Mouse (Mus musculus): Measurements from ENCODE around the gene Lmo7. TPM values are rescaled to one million over a fixed set of nuclear protein-coding genes. Genes with fewer than 3 reads are reported as not detected.

Gene Lmo7
- polyA plus RNA-seq, 1 experiment from 2014 or later, result 29.1 TPM

DNA sequence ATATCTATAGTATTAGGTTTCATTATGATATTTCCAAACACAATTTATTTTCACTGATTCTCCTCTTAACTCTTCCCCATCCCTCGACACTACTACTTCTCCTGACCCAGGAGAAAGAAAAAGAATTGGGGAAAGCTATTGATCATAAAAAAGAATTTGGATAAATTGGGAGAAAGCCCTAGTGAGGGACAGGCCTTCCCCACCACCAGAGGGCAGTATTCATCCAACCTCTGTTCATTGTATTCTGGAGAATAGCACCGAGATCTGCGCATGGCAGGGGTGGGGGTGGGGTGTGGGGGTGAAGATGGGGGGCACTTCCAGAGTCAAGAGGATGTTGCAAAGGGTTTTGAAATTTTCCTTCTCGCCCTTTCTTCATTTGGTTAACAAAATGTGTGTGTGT, 44.9 kb downstream of the Lmo7 start:
- no peaks in the 10 kb centered on the region for H3K9me3 ChIP-seq (replicated peaks; ENCODE audit: control insufficient read depth, low read length)

DNA sequence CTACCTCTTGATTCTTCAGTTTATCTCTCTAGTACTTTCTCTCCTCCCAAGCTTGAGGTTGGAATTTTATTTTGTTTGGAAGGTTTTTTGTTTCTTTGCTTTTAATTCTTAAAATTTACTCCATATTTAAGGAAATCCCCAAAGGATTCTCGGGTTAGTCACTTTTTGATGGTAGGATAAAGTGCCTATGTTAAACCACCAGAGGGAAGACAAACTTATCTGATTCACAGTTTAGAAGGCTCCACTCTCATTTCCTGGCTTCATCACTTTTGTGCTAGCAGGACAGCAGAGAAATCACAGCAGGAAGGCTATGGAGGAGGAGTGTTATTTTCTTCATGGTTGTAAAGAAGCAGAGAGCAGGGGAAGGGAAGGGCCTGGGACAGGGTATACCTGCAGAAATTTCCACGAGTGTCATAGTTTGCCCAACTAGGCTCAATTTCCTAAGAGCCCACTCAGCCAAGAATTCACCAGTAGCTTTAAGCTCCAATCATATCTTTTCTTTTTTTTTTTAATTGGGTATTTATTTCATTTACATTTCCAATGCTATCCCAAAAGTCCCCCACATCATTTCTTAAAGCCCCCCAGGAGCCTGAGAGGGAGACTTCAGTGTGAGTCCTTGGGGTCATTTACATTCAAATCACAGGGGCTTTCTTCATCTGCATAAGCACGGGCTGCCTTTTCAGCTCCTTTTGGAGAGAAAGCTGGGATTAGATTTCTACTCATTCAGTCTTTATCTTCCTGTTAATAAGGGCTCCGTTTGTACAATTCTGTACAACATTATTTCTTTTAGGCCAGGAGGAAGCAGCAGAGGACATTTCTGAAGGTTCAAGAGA, 46.8 kb downstream of the Lmo7 start:
- WGBS, result 34% methylated on average over 4 of the region's 4 CpGs

More for the DNA sequence above, 44.9 kb downstream of the Lmo7 start:
- Histone ChIP-seq H3K36me3 (ENCODE audit: control insufficient read depth, insufficient read depth, low read length) (no peaks in the 10 kb centered on the region), H3K4me2 (ENCODE audit: low read depth, low read length) (no peak overlapping the region), H3K27me3 (ENCODE audit: control insufficient read depth, insufficient read depth, low read length) (no peaks in the 10 kb centered on the region), H3K4me3 (replicated peaks; ENCODE audit: low read length) (no peak overlapping the region), H3K9ac (ENCODE audit: low read length) (no peak overlapping the region), H3K4me1 (ENCODE audit: control insufficient read depth, insufficient read depth, low read length) (no peaks in the 10 kb centered on the region), H3K27ac (ENCODE audit: low read length) (no peak overlapping the region)
- 53% methylated on average over 4 of the region's 4 CpGs for WGBS
- ATAC-seq (ENCODE audit: insufficient read depth, low FRiP score), result no peak

DNA sequence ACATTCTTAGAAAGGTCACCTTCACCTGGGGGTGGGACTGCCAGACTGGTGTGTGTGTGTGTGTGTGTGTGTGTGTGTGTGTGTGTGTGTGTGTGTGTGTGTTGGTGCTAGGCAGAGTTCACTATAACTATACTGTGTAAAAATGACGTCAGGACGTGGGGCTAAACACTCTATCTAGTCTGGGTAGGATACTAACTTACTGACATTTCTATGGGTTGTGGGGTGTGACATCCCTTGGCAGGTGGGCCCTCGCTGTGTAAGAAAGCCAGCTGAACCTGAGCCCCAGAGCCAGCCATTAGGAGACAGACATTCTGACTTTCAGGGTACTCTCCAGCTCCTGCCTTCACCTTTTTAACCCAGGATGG, 47.4 kb downstream of the Lmo7 start:
- 53% methylated on average over 3 of the region's 3 CpGs for WGBS
- H3K27ac ChIP-seq (ENCODE audit: low read length), result no peak overlapping the region
- H3K4me1 ChIP-seq (ENCODE audit: control insufficient read depth, insufficient read depth, low read length), result no peaks in the 10 kb centered on the region
- no peak for ATAC-seq (ENCODE audit: insufficient read depth, low FRiP score)
- no peak overlapping the region for H3K4me2 ChIP-seq (ENCODE audit: low read depth, low read length)
- H3K9ac ChIP-seq (ENCODE audit: low read length), result no peak overlapping the region
- H3K27me3 ChIP-seq (ENCODE audit: control insufficient read depth, insufficient read depth, low read length), result no peaks in the 10 kb centered on the region
- H3K36me3 ChIP-seq (ENCODE audit: control insufficient read depth, insufficient read depth, low read length), result no peaks in the 10 kb centered on the region
- H3K9me3 ChIP-seq (replicated peaks; ENCODE audit: control insufficient read depth, low read length), result no peaks in the 10 kb centered on the region
- no peak overlapping the region for H3K4me3 ChIP-seq (replicated peaks; ENCODE audit: low read length)

More for the DNA sequence above, 46.8 kb downstream of the Lmo7 start:
- Histone ChIP-seq H3K4me1 (ENCODE audit: control insufficient read depth, insufficient read depth, low read length) (no peaks in the 10 kb centered on the region), H3K36me3 (ENCODE audit: control insufficient read depth, insufficient read depth, low read length) (no peaks in the 10 kb centered on the region), H3K27me3 (ENCODE audit: control insufficient read depth, insufficient read depth, low read length) (no peaks in the 10 kb centered on the region), H3K4me2 (ENCODE audit: low read depth, low read length) (no peak overlapping the region), H3K9ac (ENCODE audit: low read length) (no peak overlapping the region), H3K9me3 (replicated peaks; ENCODE audit: control insufficient read depth, low read length) (no peaks in the 10 kb centered on the region), H3K27ac (ENCODE audit: low read length) (no peak overlapping the region), H3K4me3 (replicated peaks; ENCODE audit: low read length) (no peak overlapping the region)
- no peak for ATAC-seq (ENCODE audit: insufficient read depth, low FRiP score)

DNA sequence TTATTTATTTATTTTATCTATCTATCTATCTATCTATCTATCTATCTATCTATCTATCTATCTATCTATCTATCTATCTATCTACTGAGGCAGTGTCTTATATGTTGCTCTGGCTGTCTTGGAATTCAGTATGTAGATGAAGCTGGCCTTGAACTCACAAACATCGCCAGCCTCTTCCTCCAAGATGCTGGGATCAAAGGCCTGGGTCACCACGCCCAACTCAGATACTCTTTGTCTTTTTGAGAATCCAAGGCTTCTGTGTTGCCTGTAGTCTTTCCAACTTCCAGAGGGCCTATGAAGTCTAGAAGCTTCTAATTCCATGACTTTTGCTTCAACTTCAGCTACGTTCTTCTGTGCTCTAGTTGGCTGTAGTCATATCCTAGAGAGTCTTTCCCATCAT, 48.7 kb downstream of the Lmo7 start:
- H3K9me3 ChIP-seq (replicated peaks; ENCODE audit: control insufficient read depth, low read length), result no peaks in the 10 kb centered on the region
- no peak for ATAC-seq (ENCODE audit: insufficient read depth, low FRiP score)
- H3K27me3 ChIP-seq (ENCODE audit: control insufficient read depth, insufficient read depth, low read length), result no peaks in the 10 kb centered on the region
- no peaks in the 10 kb centered on the region for H3K4me1 ChIP-seq (ENCODE audit: control insufficient read depth, insufficient read depth, low read length)
- H3K27ac ChIP-seq (ENCODE audit: low read length), result no peak overlapping the region
- H3K9ac ChIP-seq (ENCODE audit: low read length), result no peak overlapping the region
- H3K36me3 ChIP-seq (ENCODE audit: control insufficient read depth, insufficient read depth, low read length), result no peaks in the 10 kb centered on the region
- 90% methylated on average over 3 of the region's 3 CpGs for WGBS
- no peak overlapping the region for H3K4me3 ChIP-seq (replicated peaks; ENCODE audit: low read length)
- no peak overlapping the region for H3K4me2 ChIP-seq (ENCODE audit: low read depth, low read length)

DNA sequence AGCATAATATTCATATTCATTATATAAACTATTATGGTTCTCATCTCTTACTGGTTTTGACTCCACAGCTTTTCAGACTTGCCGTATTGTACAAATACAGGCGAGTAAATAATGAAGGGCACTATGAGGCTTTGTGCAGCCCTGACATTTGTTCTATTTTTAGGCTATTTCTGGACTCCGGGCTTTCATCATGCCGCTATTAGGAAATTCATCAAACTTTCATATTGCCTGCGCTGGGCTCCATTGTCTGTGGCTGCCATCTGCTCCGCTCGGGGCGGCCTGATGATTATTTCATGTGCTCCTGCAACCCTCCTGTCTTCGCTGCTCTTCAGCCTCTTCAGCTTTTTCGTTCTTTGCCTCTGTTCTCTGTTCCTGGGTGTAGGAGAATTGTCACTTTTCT, 50.3 kb downstream of the Lmo7 start:
- Histone ChIP-seq H3K27me3 (ENCODE audit: control insufficient read depth, insufficient read depth, low read length) (no peaks in the 10 kb centered on the region), H3K36me3 (ENCODE audit: control insufficient read depth, insufficient read depth, low read length) (no peaks in the 10 kb centered on the region), H3K27ac (ENCODE audit: low read length) (no peak overlapping the region), H3K4me2 (ENCODE audit: low read depth, low read length) (no peak overlapping the region), H3K4me3 (replicated peaks; ENCODE audit: low read length) (no peak overlapping the region), H3K4me1 (ENCODE audit: control insufficient read depth, insufficient read depth, low read length) (no peaks in the 10 kb centered on the region), H3K9me3 (replicated peaks; ENCODE audit: control insufficient read depth, low read length) (no peaks in the 10 kb centered on the region), H3K9ac (ENCODE audit: low read length) (no peak overlapping the region)
- no peak for ATAC-seq (ENCODE audit: insufficient read depth, low FRiP score)
- WGBS, result 72% methylated on average over 10 of the region's 10 CpGs

DNA sequence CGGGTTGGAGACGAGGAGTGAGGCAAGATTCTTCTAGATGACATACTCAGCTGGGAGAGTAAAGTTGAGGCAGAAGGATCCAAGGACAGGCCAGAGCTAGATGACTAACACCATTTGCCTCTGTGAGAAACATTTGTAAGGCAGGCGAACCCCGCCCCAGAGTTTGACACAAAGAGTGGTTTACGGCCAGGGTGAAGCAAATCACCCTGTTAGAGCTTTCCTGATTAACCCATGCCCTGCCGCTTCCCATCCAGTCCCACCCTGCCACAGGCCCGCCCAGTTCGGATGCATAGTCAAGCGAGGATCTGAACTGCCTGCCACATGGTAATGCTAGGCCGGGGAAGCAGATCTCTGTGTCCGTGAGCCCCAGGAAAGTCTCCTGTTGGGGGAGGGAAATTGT, 51.5 kb downstream of the Lmo7 start:
- Histone ChIP-seq H3K36me3 (ENCODE audit: control insufficient read depth, insufficient read depth, low read length) (no peaks in the 10 kb centered on the region), H3K9ac (ENCODE audit: low read length) (no peak overlapping the region), H3K27ac (ENCODE audit: low read length) (no peak overlapping the region; the same call in 1 of the 2 replicates), H3K9me3 (replicated peaks; ENCODE audit: control insufficient read depth, low read length) (no peaks in the 10 kb centered on the region), H3K4me3 (replicated peaks; ENCODE audit: low read length) (no peak overlapping the region), H3K27me3 (ENCODE audit: control insufficient read depth, insufficient read depth, low read length) (no peaks in the 10 kb centered on the region), H3K4me1 (ENCODE audit: control insufficient read depth, insufficient read depth, low read length) (no peaks in the 10 kb centered on the region), H3K4me2 (ENCODE audit: low read depth, low read length) (no peak overlapping the region)
- ATAC-seq (ENCODE audit: insufficient read depth, low FRiP score), result peak; percentile 42; the same call in 1 of the 2 replicates
- 65% methylated on average over 11 of the region's 11 CpGs for WGBS

DNA sequence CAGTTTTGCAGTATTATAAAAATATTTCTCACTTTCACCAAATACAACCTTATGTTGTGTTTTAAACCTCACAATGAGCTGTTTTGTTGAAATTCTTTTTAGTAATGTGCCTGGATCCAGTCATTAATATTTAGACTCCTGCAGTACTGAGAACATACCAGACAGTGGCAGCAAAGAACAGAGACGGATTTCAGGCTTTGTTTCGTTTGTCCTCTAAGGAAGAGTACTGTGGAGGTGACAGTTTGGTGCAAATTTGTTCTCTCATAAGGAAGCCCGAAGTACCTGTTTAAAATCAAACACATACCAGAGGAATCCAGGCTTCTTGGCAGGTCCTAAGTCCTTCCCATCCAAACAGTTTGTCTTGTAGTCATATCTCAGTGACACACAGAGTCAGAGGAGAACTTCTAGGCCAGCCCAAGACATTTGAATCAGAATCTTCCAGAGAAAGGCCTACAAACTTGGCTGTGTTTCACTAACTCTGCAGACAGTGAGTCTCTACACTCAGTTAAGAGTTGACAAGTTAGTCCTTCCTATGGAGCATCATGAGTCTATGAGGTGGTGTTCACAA, 52.3 kb downstream of the Lmo7 start:
- Histone ChIP-seq H3K4me2 (ENCODE audit: low read depth, low read length) (no peak overlapping the region), H3K4me1 (ENCODE audit: control insufficient read depth, insufficient read depth, low read length) (peaks cover 1% of the 10 kb centered on the region; the same call in 1 of the 2 replicates), H3K27me3 (ENCODE audit: control insufficient read depth, insufficient read depth, low read length) (no peaks in the 10 kb centered on the region), H3K9me3 (replicated peaks; ENCODE audit: control insufficient read depth, low read length) (no peaks in the 10 kb centered on the region), H3K9ac (ENCODE audit: low read length) (peak overlapping the region; percentile 43; the same call in 1 of the 2 replicates), H3K27ac (ENCODE audit: low read length) (no peak overlapping the region), H3K4me3 (replicated peaks; ENCODE audit: low read length) (no peak overlapping the region), H3K36me3 (ENCODE audit: control insufficient read depth, insufficient read depth, low read length) (no peaks in the 10 kb centered on the region)
- WGBS, result 9% methylated on average over 3 of the region's 3 CpGs
- ATAC-seq (ENCODE audit: insufficient read depth, low FRiP score), result no peak; the same call in 1 of the 2 replicates

DNA sequence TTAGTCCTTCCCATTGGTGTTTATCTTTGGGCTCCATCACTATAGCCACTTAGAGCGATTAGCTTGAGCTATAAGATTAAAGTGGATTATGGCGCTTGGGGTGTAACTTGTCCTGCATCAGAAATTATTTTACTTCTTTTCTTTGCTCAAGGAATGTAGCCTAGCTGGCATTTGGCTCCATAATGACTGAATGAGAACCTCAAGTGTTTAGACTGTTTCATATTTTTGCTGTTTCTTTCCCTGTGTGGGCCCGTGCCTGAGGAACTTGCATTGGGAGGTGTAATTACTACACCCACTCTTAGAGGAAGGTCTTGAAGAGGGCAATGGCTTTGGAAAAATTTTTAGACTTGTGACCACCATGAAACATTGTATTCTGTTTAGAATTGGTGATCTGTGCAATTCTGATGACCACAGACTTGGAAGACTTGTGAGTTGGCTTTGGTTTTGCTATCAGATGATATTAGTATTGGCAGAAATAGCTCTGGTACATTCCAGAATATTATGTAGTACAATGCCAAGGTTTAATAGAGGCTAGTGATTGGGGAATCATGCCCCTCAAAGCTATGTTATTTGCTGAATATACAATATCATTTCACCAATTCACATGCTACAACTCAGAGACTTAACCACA, 54.7 kb downstream of the Lmo7 start:
- Histone ChIP-seq H3K36me3 (ENCODE audit: control insufficient read depth, insufficient read depth, low read length) (no peaks in the 10 kb centered on the region), H3K4me3 (replicated peaks; ENCODE audit: low read length) (no peak overlapping the region), H3K27ac (ENCODE audit: low read length) (no peak overlapping the region), H3K4me2 (ENCODE audit: low read depth, low read length) (no peak overlapping the region), H3K4me1 (ENCODE audit: control insufficient read depth, insufficient read depth, low read length) (peaks cover 5% of the 10 kb centered on the region; the same call in 1 of the 2 replicates), H3K9me3 (replicated peaks; ENCODE audit: control insufficient read depth, low read length) (no peaks in the 10 kb centered on the region), H3K27me3 (ENCODE audit: control insufficient read depth, insufficient read depth, low read length) (no peaks in the 10 kb centered on the region), H3K9ac (ENCODE audit: low read length) (no peak overlapping the region)
- ATAC-seq (ENCODE audit: insufficient read depth, low FRiP score), result no peak
- 84% methylated on average over 3 of the region's 3 CpGs for WGBS

DNA sequence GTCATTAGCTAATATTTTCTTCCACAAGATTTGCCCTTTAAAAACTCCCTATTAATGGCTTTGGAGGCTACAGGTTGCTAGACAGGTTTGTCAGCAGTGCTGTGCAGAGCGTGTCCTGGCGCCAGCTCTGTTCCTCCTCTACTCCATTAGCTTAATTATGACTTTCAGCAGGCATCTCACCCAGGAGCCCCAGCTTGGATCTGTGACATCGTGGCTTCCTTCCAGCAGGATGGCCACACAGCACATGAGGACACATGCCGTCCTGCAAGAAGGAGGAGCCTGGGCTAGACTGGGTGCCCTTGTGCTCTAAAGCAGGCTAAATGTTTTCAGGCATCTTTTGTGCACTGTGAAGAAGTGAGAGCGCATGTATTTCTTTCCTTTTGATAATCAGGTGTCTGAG, 58.1 kb downstream of the Lmo7 start:
- H3K9me3 ChIP-seq (replicated peaks; ENCODE audit: control insufficient read depth, low read length), result no peaks in the 10 kb centered on the region
- no peak overlapping the region for H3K4me3 ChIP-seq (replicated peaks; ENCODE audit: low read length)
- no peaks in the 10 kb centered on the region for H3K27me3 ChIP-seq (ENCODE audit: control insufficient read depth, insufficient read depth, low read length)
- 53% methylated on average over 5 of the region's 5 CpGs for WGBS
- peak; percentile 71 for ATAC-seq (ENCODE audit: insufficient read depth, low FRiP score)
- peak overlapping the region; percentile 89 for H3K27ac ChIP-seq (ENCODE audit: low read length)
- no peak overlapping the region for H3K9ac ChIP-seq (ENCODE audit: low read length)
- no peaks in the 10 kb centered on the region for H3K36me3 ChIP-seq (ENCODE audit: control insufficient read depth, insufficient read depth, low read length)
- peak overlapping the region; percentile 31; the same call in 1 of the 2 replicates for H3K4me2 ChIP-seq (ENCODE audit: low read depth, low read length)
- peaks cover 5% of the 10 kb centered on the region; the same call in 1 of the 2 replicates for H3K4me1 ChIP-seq (ENCODE audit: control insufficient read depth, insufficient read depth, low read length)

All from stomach, embryonic 16.5 days (tissue).